Mouse (Mus musculus) hindbrain, embryonic 15.5 days (tissue): ENCODE measurements at regions not wholly inside any gene's neighbourhood (a gene's known extent, or its start where the extent isn't known, plus 50 kb on each side); places are given as distances from the start of the nearest gene placed in this dataset.

Experiments
- ATAC-seq: fragments of 200-750 bp; cut with Nextera tagmentation; 2 replicates; pipeline ENCODE4 v1.8.0; 2017; ENCODE audit warnings: low read depth, moderate number of reproducible peaks, moderate TSS enrichment; ENCODE audit not compliant: low FRiP score
- H3K27ac ChIP-seq: fragments of 300-500 bp; sonication (generic); replicated peaks from 2 replicates; pipeline ENCODE4 v1.5.1; 2015; ENCODE audit warnings: mild to moderate bottlenecking, inconsistent platforms
- H3K27me3 ChIP-seq: fragments of 300-500 bp; sonication (generic); 2 replicates; pipeline ENCODE4 v1.6.1; 2015; ENCODE audit warnings: control low read depth, inconsistent platforms
- H3K36me3 ChIP-seq: fragments of 300-500 bp; sonication (generic); 2 replicates; pipeline ENCODE4 v1.6.1; 2015; ENCODE audit warnings: control low read depth, inconsistent platforms
- H3K4me1 ChIP-seq: fragments of 300-500 bp; sonication (generic); replicated peaks from 2 replicates; pipeline ENCODE4 v1.6.1; 2015; ENCODE audit warnings: control low read depth, inconsistent platforms
- H3K4me2 ChIP-seq: fragments of 300-500 bp; sonication (generic); 2 replicates; pipeline ENCODE4 v1.6.1; 2015; ENCODE audit warnings: moderate library complexity, mild to moderate bottlenecking, inconsistent platforms
- H3K4me3 ChIP-seq: fragments of 300-500 bp; sonication (generic); 2 replicates; pipeline ENCODE4 v1.5.1; 2015; ENCODE audit warnings: mild to moderate bottlenecking, inconsistent platforms
- H3K9ac ChIP-seq: fragments of 300-500 bp; sonication (generic); 2 replicates; pipeline ENCODE4 v1.6.1; 2015; ENCODE audit warnings: inconsistent platforms
- H3K9me3 ChIP-seq: fragments of 300-500 bp; sonication (generic); 2 replicates; pipeline ENCODE4 v1.6.1; 2016; ENCODE audit warnings: control low read depth, inconsistent platforms
- WGBS: fragments of 180-500 bp; shearing (Covaris S2); methylation state at CpG from one replicate; pipeline ENCODE4 v1.1.7; 2015; 5-methylcytosine and 5-hydroxymethylcytosine counted together

GRCm38 (mm10) chr8:127968026-127968425, 390.4 kb upstream of the Nrp1 start:
- Histone ChIP-seq H3K4me2 (no peak overlapping the region), H3K27ac (no peak overlapping the region), H3K27me3 (no peaks in the 10 kb centered on the region), H3K4me3 (no peak overlapping the region), H3K4me1 (no peaks in the 10 kb centered on the region), H3K36me3 (no peaks in the 10 kb centered on the region), H3K9ac (no peak overlapping the region), H3K9me3 (no peaks in the 10 kb centered on the region)
- WGBS = 93% methylated on average over 2 of the region's 2 CpGs
- no peak for ATAC-seq

- Histone ChIP-seq H3K4me3 (no peak overlapping the region), H3K36me3 (no peaks in the 10 kb centered on the region)
- WGBS = 95% methylated on average over 2 of the region's 2 CpGs
These were observed 385.2 kb upstream of the Nrp1 start for GRCm38 (mm10) chr8:127973194-127973593.

GRCm38 (mm10) chr8:127977746-127978145, 380.7 kb upstream of the Nrp1 start:
- Histone ChIP-seq H3K4me2 (no peak overlapping the region), H3K9ac (no peak overlapping the region), H3K27ac (no peak overlapping the region), H3K4me1 (no peaks in the 10 kb centered on the region), H3K36me3 (no peaks in the 10 kb centered on the region), H3K4me3 (no peak overlapping the region), H3K9me3 (no peaks in the 10 kb centered on the region), H3K27me3 (no peaks in the 10 kb centered on the region)
- no peak for ATAC-seq
- WGBS = 47% methylated on average over 2 of the region's 2 CpGs

More at GRCm38 (mm10) chr8:127973194-127973593, 385.2 kb upstream of the Nrp1 start:
- no peak overlapping the region for H3K9ac ChIP-seq
- H3K4me2 ChIP-seq = no peak overlapping the region
- ATAC-seq = no peak
- H3K9me3 ChIP-seq = no peaks in the 10 kb centered on the region
- H3K27ac ChIP-seq = no peak overlapping the region
- H3K27me3 ChIP-seq = no peaks in the 10 kb centered on the region
- H3K4me1 ChIP-seq = no peaks in the 10 kb centered on the region

- Histone ChIP-seq H3K36me3 (no peaks in the 10 kb centered on the region), H3K4me2 (no peak overlapping the region), H3K9ac (no peak overlapping the region), H3K27me3 (no peaks in the 10 kb centered on the region), H3K4me1 (no peaks in the 10 kb centered on the region), H3K27ac (no peak overlapping the region), H3K9me3 (no peaks in the 10 kb centered on the region), H3K4me3 (no peak overlapping the region)
- ATAC-seq = no peak
- 78% methylated on average over 5 of the region's 5 CpGs for WGBS
These were observed 379.0 kb upstream of the Nrp1 start for GRCm38 (mm10) chr8:127979180-127980030.

GRCm38 (mm10) chr8:127982165-127982564, 376.2 kb upstream of the Nrp1 start:
- H3K4me1 ChIP-seq = 0 out of 2 replicates have a peak, but pooled peaks cover 3% of the 10 kb centered on the region
- no peak overlapping the region for H3K4me2 ChIP-seq
- H3K4me3 ChIP-seq = no peak overlapping the region
- no peak for ATAC-seq
- no peaks in the 10 kb centered on the region for H3K36me3 ChIP-seq
- H3K27me3 ChIP-seq = no peaks in the 10 kb centered on the region
- H3K9me3 ChIP-seq = no peaks in the 10 kb centered on the region
- WGBS = 67% methylated on average over 5 of the region's 5 CpGs
- H3K27ac ChIP-seq = no peak overlapping the region
- no peak overlapping the region for H3K9ac ChIP-seq

- 35% methylated on average over 6 of the region's 6 CpGs for WGBS
- Histone ChIP-seq H3K27me3 (no peaks in the 10 kb centered on the region), H3K27ac (no peak overlapping the region), H3K9me3 (no peaks in the 10 kb centered on the region), H3K4me2 (no peak overlapping the region), H3K9ac (no peak overlapping the region), H3K36me3 (no peaks in the 10 kb centered on the region), H3K4me1 (0 out of 2 replicates have a peak, but pooled peaks cover 3% of the 10 kb centered on the region), H3K4me3 (no peak overlapping the region)
- no peak for ATAC-seq
These were observed 372.8 kb upstream of the Nrp1 start for GRCm38 (mm10) chr8:127985616-127986015.

GRCm38 (mm10) chr8:127988887-127989286, 369.5 kb upstream of the Nrp1 start:
- ATAC-seq = no peak
- Histone ChIP-seq H3K27me3 (no peaks in the 10 kb centered on the region), H3K4me2 (no peak overlapping the region), H3K27ac (no peak overlapping the region), H3K9ac (no peak overlapping the region), H3K36me3 (no peaks in the 10 kb centered on the region), H3K9me3 (no peaks in the 10 kb centered on the region), H3K4me3 (no peak overlapping the region), H3K4me1 (0 out of 2 replicates have a peak, but pooled peaks cover 3% of the 10 kb centered on the region)
- WGBS = 61% methylated on average over 1 of the region's 1 CpGs

- H3K4me3 ChIP-seq = no peak overlapping the region
- no peak overlapping the region for H3K4me2 ChIP-seq
- 57% methylated on average over 1 of the region's 1 CpGs for WGBS
- H3K27me3 ChIP-seq = no peaks in the 10 kb centered on the region
- H3K36me3 ChIP-seq = no peaks in the 10 kb centered on the region
- H3K27ac ChIP-seq = no peak overlapping the region
- no peaks in the 10 kb centered on the region for H3K9me3 ChIP-seq
- H3K4me1 ChIP-seq = no peaks in the 10 kb centered on the region
- ATAC-seq = no peak
- no peak overlapping the region for H3K9ac ChIP-seq
These were observed 363.5 kb upstream of the Nrp1 start for GRCm38 (mm10) chr8:127994898-127995297.

- Histone ChIP-seq H3K9ac (no peak overlapping the region), H3K36me3 (no peaks in the 10 kb centered on the region), H3K27ac (no peak overlapping the region), H3K4me1 (no peaks in the 10 kb centered on the region), H3K27me3 (no peaks in the 10 kb centered on the region), H3K9me3 (no peaks in the 10 kb centered on the region), H3K4me2 (no peak overlapping the region), H3K4me3 (no peak overlapping the region)
- WGBS = 77% methylated on average over 1 of the region's 1 CpGs
- no peak for ATAC-seq
These were observed 362.9 kb upstream of the Nrp1 start for GRCm38 (mm10) chr8:127995490-127995889.

GRCm38 (mm10) chr8:128002386-128002785, 356.0 kb upstream of the Nrp1 start:
- Histone ChIP-seq H3K4me2 (no peak overlapping the region), H3K9me3 (no peaks in the 10 kb centered on the region), H3K27me3 (no peaks in the 10 kb centered on the region), H3K9ac (no peak overlapping the region), H3K4me1 (0 out of 2 replicates have a peak, but pooled peaks cover 6% of the 10 kb centered on the region), H3K27ac (no peak overlapping the region), H3K36me3 (no peaks in the 10 kb centered on the region), H3K4me3 (no peak overlapping the region)
- no peak for ATAC-seq
- 54% methylated on average over 2 of the region's 2 CpGs for WGBS

GRCm38 (mm10) chr8:128002806-128003205, 355.6 kb upstream of the Nrp1 start:
- Histone ChIP-seq H3K4me3 (no peak overlapping the region), H3K4me2 (no peak overlapping the region), H3K27ac (no peak overlapping the region), H3K9ac (no peak overlapping the region), H3K36me3 (no peaks in the 10 kb centered on the region), H3K27me3 (no peaks in the 10 kb centered on the region), H3K9me3 (no peaks in the 10 kb centered on the region), H3K4me1 (0 out of 2 replicates have a peak, but pooled peaks cover 6% of the 10 kb centered on the region)
- ATAC-seq = no peak
- 98% methylated on average over 1 of the region's 1 CpGs for WGBS

GRCm38 (mm10) chr8:128003385-128003784, 355.0 kb upstream of the Nrp1 start:
- H3K9me3 ChIP-seq = no peaks in the 10 kb centered on the region
- no peak overlapping the region for H3K9ac ChIP-seq
- no peaks in the 10 kb centered on the region for H3K36me3 ChIP-seq
- no peak overlapping the region for H3K4me2 ChIP-seq
- no peak overlapping the region for H3K4me3 ChIP-seq
- H3K27me3 ChIP-seq = no peaks in the 10 kb centered on the region
- 0 out of 2 replicates have a peak, but pooled peaks cover 6% of the 10 kb centered on the region for H3K4me1 ChIP-seq
- H3K27ac ChIP-seq = no peak overlapping the region
- no peak for ATAC-seq
- WGBS = 18% methylated on average over 1 of the region's 1 CpGs
